Mouse (Mus musculus): ENCODE data around the gene Oscp1.

DNA sequence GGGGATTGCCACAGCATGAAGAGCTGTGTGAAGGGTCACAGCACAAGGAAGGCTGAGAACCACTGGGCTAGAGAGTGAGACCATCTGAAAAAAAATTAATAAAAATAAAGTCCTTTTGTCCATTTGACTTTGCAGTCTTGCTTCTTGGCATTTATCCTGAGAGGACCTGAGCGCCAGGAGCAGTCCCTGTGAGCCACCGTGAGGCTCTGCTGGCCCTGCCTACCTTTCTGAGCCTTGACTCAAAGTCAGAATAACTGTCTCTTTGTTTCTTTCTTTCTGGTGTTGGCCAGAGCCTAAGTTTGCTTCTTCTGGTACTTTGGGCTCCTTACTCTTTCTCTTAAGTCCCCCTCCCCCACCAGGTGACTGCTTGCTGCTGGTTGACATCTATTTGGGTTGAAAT, 62.1 kb downstream of the Oscp1 start:
- TF ChIP-seq USF1 (IDR thresholded peaks at IDR 0.05; ENCODE audit: low read depth, low read length) (no peak), IRF4 (IDR thresholded peaks at IDR 0.05; ENCODE audit: low read depth, low read length) (no peak), POLR2AphosphoS2 (IDR thresholded peaks at IDR 0.05; ENCODE audit: low read depth, low read length) (no peak), NELFE (IDR thresholded peaks at IDR 0.05; ENCODE audit: low read depth, low read length) (no peak), CHD2 (IDR thresholded peaks at IDR 0.05; ENCODE audit: low read length) (no peak), ZNF384 (IDR thresholded peaks at IDR 0.05; ENCODE audit: low read depth, low read length) (no peak), SMC3 (IDR thresholded peaks at IDR 0.05; ENCODE audit: low read depth, low read length) (no peak), KAT2A (IDR thresholded peaks at IDR 0.05; ENCODE audit: insufficient replicate concordance, low read length) (no peak), MAZ (IDR thresholded peaks at IDR 0.05; ENCODE audit: low read depth, low read length) (no peak), CHD1 (IDR thresholded peaks at IDR 0.05; ENCODE audit: low read depth, low read length) (no peak)
